Mouse (Mus musculus) myocyte (in vitro differentiated cells): ENCODE measurements around the gene Theg.

Source experiments
- MAX ChIP-seq: IDR thresholded peaks from one replicate; pipeline ENCODE4 v1.6.1; 2011; ENCODE audit warnings: low read depth, mild to moderate bottlenecking, control low read depth
- MYOG ChIP-seq, 3 experiments: IDR thresholded peaks; one replicate each; pipeline ENCODE4 v1.6.1; 2011; ENCODE audit warnings: control low read depth in 2 of 3, low read depth in 2 of 3, mild to moderate bottlenecking in 2 of 3; ENCODE audit not compliant: insufficient read length in 2 of 3, control insufficient read depth in 1 of 3, insufficient read depth in 1 of 3
- TCF12 ChIP-seq: IDR thresholded peaks from one replicate; pipeline ENCODE4 v1.6.1; 2011; ENCODE audit warnings: mild to moderate bottlenecking, control low read depth; ENCODE audit not compliant: poor library complexity, insufficient read depth, severe bottlenecking

DNA sequence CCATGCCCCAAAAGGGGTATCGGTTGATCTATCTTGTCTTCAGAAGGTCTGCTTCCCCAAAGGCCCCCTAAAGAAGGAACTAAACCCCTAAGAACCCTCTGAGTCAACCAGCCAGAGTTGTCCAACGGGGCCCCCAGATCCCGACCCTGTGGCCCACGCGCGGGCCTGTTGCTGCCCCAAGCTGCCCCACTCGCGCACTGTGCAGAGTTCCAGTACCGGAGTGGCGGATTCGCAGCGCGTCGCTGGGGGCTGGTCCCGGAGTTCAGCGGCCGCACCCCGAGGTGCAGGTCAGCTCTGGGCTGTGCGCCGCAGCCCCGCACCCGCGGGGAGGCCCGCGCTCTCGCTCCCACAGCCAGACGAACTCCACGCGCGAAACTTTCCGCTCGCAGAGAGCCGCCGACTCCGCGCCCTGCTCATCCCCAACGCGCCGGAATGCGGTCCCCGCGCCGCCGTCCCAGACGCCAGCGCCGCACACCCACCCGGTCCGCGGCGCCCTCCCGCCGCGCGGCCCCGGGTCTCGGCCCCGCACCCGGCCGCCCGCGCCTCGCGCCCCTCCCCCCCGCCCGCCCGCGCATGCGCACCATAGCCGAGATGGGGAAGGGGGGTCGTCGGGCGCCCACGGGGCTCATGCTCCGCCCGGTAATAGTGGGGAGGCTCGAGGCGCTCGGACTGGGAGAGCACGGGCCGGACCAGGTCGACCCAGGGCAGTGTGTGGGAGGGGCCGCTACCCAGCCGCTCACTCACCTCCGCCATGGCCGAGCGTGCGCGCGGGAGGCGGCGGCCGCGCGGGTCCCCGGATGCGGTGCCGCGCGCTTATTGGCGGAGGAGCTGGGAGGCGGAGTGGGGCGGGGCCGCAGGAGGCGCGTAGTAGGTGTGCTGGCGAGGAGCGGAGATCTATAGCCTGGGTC lies 32.5 kb downstream of the Theg start, which contains the start of gene Mier2:
- TF ChIP-seq MAX (no peak), TCF12 (no peak), MYOG (IDR thresholded peaks at IDR 0.05; ENCODE audit: control insufficient read depth in 1 of 3, insufficient read depth in 1 of 3, insufficient read length in 2 of 3, low read depth in 2 of 3) (no peak)
